Mouse (Mus musculus) hindbrain, postnatal 0 days (tissue): ENCODE data around the gene Ppp4r3a. TPM values are rescaled to one million over a fixed set of nuclear protein-coding genes. Genes with fewer than 3 reads are reported as not detected.

Experiments used
- ATAC-seq: fragments of 200-750 bp; cut with Nextera tagmentation; 2 replicates; pipeline ENCODE4 v1.8.0; 2017; ENCODE audit warnings: mild to moderate bottlenecking, moderate TSS enrichment, moderate library complexity
- DNase-seq: peaks from one replicate; pipeline ENCODE4 v3.0.0-alpha.2; 2015; ENCODE audit warnings: low spot score
- H3K27ac ChIP-seq: fragments of 300-500 bp; sonication (generic); 2 replicates; pipeline ENCODE4 v1.5.1; 2014; ENCODE audit warnings: mild to moderate bottlenecking
- H3K27me3 ChIP-seq: fragments of 300-500 bp; sonication (generic); 2 replicates; pipeline ENCODE4 v1.6.1; 2014; ENCODE audit warnings: low read length, mixed read lengths; ENCODE audit not compliant: insufficient read depth
- H3K36me3 ChIP-seq: fragments of 300-500 bp; sonication (generic); 2 replicates; pipeline ENCODE4 v1.6.1; 2014; ENCODE audit warnings: low read length, mixed read lengths; ENCODE audit not compliant: insufficient read depth
- H3K4me1 ChIP-seq: fragments of 300-500 bp; sonication (generic); 2 replicates; pipeline ENCODE4 v1.6.1; 2014; ENCODE audit warnings: antibody characterized with exemption, low read length, mixed read lengths; ENCODE audit not compliant: insufficient read depth
- H3K4me2 ChIP-seq: fragments of 300-500 bp; sonication (generic); 2 replicates; pipeline ENCODE4 v1.6.1; 2014; ENCODE audit warnings: low read depth, mild to moderate bottlenecking, low read length, moderate library complexity, mixed read lengths
- H3K4me3 ChIP-seq: fragments of 300-500 bp; sonication (generic); 2 replicates; pipeline ENCODE4 v1.5.1; 2014; ENCODE audit warnings: low read length
- H3K9ac ChIP-seq: fragments of 300-500 bp; sonication (generic); replicated peaks from 2 replicates; pipeline ENCODE4 v1.6.1; 2014; ENCODE audit warnings: mild to moderate bottlenecking, low read length, moderate library complexity, mixed read lengths
- H3K9me3 ChIP-seq: fragments of 300-500 bp; sonication (generic); 2 replicates; pipeline ENCODE4 v1.6.1; 2016; ENCODE audit warnings: low read length, mixed read lengths
- CTCF ChIP-seq: IDR thresholded peaks from 2 replicates; pipeline ENCODE4 v1.5.1; 2016; ENCODE audit warnings: antibody characterized with exemption, control low read depth, low read depth
- WGBS: fragments of 180-500 bp; shearing (Covaris S2); extraction: QIAGEN DNeasy Blood & Tissue Kit; methylation state at CpG from one replicate; pipeline ENCODE4 v1.1.7; 2014; 5-methylcytosine and 5-hydroxymethylcytosine counted together
- polyA plus RNA-seq: library from polyadenylated mRNA; unstranded; fragments of >200 nt; fragmentation: Nextera tagmentation; extraction: Ambion mirVana; gene quantifications from 2 replicates; pipeline ENCODE4 v1.2.1, GENCODE M21; 2015
- total RNA-seq: library from RNA; depleted of rRNA; stranded (reverse); fragments of >200 nt; gene quantifications from 2 replicates; pipeline ENCODE4 v1.2.3, GENCODE M21; 2014

Gene Ppp4r3a
- total and polyA plus RNA-seq, 2 experiments from 2014 or later: 16.3 to 28.9 TPM

- no peak for TF ChIP-seq CTCF
- Histone ChIP-seq H3K9ac (no peak overlapping the region), H3K4me2 (no peak overlapping the region), H3K4me3 (no peak overlapping the region), H3K27ac (no peak overlapping the region), H3K36me3 (no peaks in the 10 kb centered on the region), H3K27me3 (no peaks in the 10 kb centered on the region), H3K9me3 (no peaks in the 10 kb centered on the region), H3K4me1 (peaks cover 29% of the 10 kb centered on the region)
- WGBS: 48% methylated on average over 8 of the region's 8 CpGs
- no peak for ATAC-seq
- no peak for DNase-seq
Measured at GRCm38 (mm10) chr12:101013078-101013665, 70.3 kb downstream of the Ppp4r3a start.

DNA sequence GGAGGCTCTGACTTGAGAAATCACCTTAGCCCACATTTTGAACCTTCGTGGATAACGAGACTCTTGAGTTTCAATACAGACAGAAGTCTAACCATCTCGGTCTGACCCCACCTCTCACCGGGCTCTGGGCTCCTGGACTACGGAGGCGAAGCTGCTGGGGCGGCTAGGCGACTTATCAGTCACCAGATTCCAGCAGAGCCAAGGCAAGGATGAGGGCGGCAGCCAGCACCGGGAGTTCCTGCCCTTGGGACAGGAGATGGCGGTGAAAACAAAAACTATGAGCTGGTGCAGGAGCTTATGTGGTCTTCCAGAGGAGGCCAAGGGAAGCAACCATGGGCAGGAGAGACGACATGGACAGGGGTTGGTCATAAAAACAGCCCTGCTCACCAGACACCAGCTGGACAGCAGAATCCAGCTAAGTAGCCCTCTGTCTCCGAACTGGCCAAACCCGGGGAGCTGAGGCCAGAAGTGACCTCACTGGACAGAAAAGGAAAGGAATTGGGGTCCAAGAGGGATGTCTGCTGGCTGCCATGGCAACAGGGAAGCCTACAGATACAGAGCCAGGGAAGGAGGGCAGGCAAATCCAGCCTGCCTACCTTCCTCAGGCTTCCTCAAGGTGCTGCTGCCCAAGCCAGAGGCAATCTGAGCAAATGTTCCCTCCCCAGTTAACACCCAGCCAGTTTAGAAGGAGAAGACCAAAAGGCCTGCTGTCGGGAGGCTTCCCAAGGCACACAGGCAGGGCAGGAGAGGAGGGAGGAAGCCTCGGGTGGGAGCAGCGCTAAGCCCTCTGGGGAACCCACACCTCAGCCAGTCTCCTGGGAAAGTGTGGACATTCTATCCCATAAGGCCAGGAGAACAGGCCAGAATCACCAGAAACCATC, 71.1 kb downstream of the Ppp4r3a start:
- Histone ChIP-seq H3K36me3 (no peaks in the 10 kb centered on the region), H3K27ac (no peak overlapping the region), H3K4me2 (no peak overlapping the region), H3K9me3 (no peaks in the 10 kb centered on the region), H3K4me3 (no peak overlapping the region), H3K4me1 (peaks cover 31% of the 10 kb centered on the region), H3K27me3 (no peaks in the 10 kb centered on the region), H3K9ac (no peak overlapping the region)
- ATAC-seq (no peak), DNase-seq (peak; percentile 38)
- 41% methylated on average over 17 of the region's 17 CpGs for WGBS
- no peak for TF ChIP-seq CTCF

- Histone ChIP-seq H3K9ac (no peak overlapping the region), H3K4me3 (no peak overlapping the region), H3K36me3 (no peaks in the 10 kb centered on the region), H3K27me3 (no peaks in the 10 kb centered on the region), H3K27ac (no peak overlapping the region), H3K9me3 (no peaks in the 10 kb centered on the region), H3K4me1 (peaks cover 24% of the 10 kb centered on the region), H3K4me2 (no peak overlapping the region)
- no peak for ATAC-seq
- TF ChIP-seq CTCF: no peak
- 92% methylated on average over 7 of the region's 7 CpGs for WGBS
- DNase-seq: no peak
Measured at GRCm38 (mm10) chr12:101011017-101011416, 72.5 kb downstream of the Ppp4r3a start.

DNA sequence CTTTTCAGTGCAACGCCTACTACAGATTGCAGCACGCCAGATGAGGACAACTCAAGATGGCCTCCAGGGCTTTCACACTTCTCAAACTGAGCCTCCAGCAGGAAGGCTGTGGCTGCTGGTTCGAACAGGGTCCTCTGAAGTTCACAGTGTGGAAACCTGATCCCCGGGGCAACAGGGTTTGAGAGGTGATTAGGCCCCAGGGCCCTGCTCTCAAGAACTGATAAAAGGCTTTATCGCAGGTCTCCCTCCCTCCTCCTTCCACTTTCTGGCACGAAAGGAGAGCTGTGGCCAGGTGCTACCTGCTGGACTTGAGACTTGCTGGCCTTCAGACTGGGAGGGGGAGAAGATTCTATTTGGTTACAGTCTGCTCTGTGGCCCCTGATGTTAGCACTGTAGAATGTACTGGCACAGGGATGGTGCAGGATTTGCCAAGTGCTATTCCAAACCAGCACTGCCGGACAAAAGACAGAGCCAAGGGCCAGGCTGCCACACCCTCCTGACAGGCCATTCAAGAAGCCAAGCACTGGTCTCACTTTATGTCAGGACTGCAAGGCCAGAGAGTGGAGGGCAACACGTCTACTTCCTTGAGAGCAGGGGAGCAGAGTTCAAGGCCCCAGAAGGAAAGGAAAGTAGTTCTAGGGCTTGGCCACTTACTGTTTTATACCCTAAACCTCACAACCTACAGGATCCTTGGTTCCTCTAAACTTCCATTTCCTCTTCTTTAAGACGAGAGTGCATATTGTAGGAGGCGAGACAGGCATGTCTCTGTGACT, 73.2 kb downstream of the Ppp4r3a start:
- DNase-seq (no peak), ATAC-seq (no peak)
- no peak overlapping the region for H3K27ac ChIP-seq
- TF ChIP-seq CTCF: no peak
- no peaks in the 10 kb centered on the region for H3K36me3 ChIP-seq
- H3K4me3 ChIP-seq: no peak overlapping the region
- H3K4me2 ChIP-seq: no peak overlapping the region
- H3K27me3 ChIP-seq: no peaks in the 10 kb centered on the region
- no peaks in the 10 kb centered on the region for H3K9me3 ChIP-seq
- 76% methylated on average over 10 of the region's 10 CpGs for WGBS
- H3K4me1 ChIP-seq: peaks cover 23% of the 10 kb centered on the region
- no peak overlapping the region for H3K9ac ChIP-seq

GRCm38 (mm10) chr12:101009225-101009624, 74.3 kb downstream of the Ppp4r3a start:
- ATAC-seq: no peak
- peaks cover 27% of the 10 kb centered on the region for H3K4me1 ChIP-seq

DNA sequence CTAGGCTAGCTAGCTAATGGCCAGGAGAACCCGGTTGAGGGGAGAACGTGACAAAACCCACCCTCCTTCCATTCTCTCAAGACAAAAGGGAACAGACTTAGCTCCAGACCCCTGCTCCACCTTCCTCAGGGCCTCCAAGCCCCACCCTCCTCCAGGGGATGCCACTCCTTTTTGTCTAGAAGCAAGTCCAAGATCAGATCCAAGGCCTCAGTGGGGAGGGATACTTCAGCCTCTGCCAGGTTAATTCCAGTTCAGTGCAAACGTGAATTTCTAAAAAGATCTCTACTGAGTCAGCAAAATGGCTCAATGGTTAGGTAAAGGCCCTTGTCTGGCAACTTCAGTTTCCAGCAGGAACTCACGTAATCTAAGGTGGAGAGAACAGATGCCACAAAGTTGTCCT, 74.9 kb downstream of the Ppp4r3a start:
- H3K4me3 ChIP-seq: no peak overlapping the region
- no peak for ATAC-seq
- no peak overlapping the region for H3K9ac ChIP-seq
- DNase-seq: no peak
- TF ChIP-seq CTCF: no peak
- H3K36me3 ChIP-seq: no peaks in the 10 kb centered on the region
- H3K4me2 ChIP-seq: no peak overlapping the region
- H3K4me1 ChIP-seq: peaks cover 27% of the 10 kb centered on the region
- H3K27me3 ChIP-seq: no peaks in the 10 kb centered on the region
- no peak overlapping the region for H3K27ac ChIP-seq
- WGBS: 39% methylated on average over 4 of the region's 4 CpGs
- H3K9me3 ChIP-seq: no peaks in the 10 kb centered on the region

More at GRCm38 (mm10) chr12:101009225-101009624, 74.3 kb downstream of the Ppp4r3a start:
- Histone ChIP-seq H3K27ac (no peak overlapping the region), H3K9me3 (no peaks in the 10 kb centered on the region), H3K27me3 (no peaks in the 10 kb centered on the region), H3K9ac (no peak overlapping the region), H3K4me2 (no peak overlapping the region), H3K36me3 (no peaks in the 10 kb centered on the region), H3K4me3 (no peak overlapping the region)
- no peak for TF ChIP-seq CTCF
- 88% methylated on average over 4 of the region's 4 CpGs for WGBS
- no peak for DNase-seq
